Mouse (Mus musculus): ENCODE data around the gene Csmd2. TPM values are rescaled to one million over a fixed set of nuclear protein-coding genes. Genes with fewer than 3 reads are reported as not detected.
A peak's percentile ranks its signal among the peaks of the same experiment; 100 is the strongest.

The Csmd2 gene
- total and polyA plus RNA-seq, 2 experiments from 2014 or later, result 9.1 to 48.2 TPM

DNA sequence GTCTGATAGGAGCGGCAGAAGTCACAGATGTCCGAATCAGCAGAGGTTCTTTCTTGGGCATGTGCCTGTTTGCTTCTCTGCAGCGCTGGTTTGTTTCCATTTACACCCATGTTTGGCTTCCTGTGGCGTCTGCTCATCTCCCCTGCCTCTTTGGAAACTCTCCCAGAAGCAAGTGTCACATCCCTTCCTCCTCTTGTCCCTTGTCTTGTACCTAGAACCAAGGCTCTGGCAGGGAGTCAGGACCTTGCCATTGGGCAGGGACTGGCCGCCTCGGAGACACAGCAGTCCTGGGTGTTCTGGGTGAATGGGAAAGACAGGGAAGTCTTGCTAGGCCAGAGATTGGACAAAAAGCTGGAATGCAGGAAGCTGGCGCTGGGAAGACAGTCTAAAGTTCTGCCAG lies 410.1 kb downstream of the Csmd2 start:
- no peak overlapping the region for H3K9ac ChIP-seq (replicated peaks; ENCODE audit: low read length, poor library complexity, severe bottlenecking)
- DNase-seq (ENCODE audit: low spot score) (peak; percentile 51), ATAC-seq (ENCODE audit: low FRiP score) (no peak)
- no peak overlapping the region for H3K4me2 ChIP-seq (ENCODE audit: low read depth, low read length, poor library complexity, severe bottlenecking)
- no peak overlapping the region for H3K27ac ChIP-seq (ENCODE audit: low read depth, low read length)
- 78% methylated on average over 7 of the region's 7 CpGs for WGBS
- no peaks in the 10 kb centered on the region for H3K9me3 ChIP-seq (ENCODE audit: low read length)
- TF ChIP-seq CTCF (IDR thresholded peaks at IDR 0.05), result no peak
- H3K4me3 ChIP-seq (ENCODE audit: low read depth, low read length), result no peak overlapping the region
- no peaks in the 10 kb centered on the region; the same call in 1 of the 2 replicates for H3K4me1 ChIP-seq (ENCODE audit: insufficient read depth, low read length)
- H3K27me3 ChIP-seq (ENCODE audit: insufficient read depth, low read length), result no peaks in the 10 kb centered on the region
- H3K36me3 ChIP-seq (ENCODE audit: insufficient read depth, low read length), result peaks cover 21% of the 10 kb centered on the region

DNA sequence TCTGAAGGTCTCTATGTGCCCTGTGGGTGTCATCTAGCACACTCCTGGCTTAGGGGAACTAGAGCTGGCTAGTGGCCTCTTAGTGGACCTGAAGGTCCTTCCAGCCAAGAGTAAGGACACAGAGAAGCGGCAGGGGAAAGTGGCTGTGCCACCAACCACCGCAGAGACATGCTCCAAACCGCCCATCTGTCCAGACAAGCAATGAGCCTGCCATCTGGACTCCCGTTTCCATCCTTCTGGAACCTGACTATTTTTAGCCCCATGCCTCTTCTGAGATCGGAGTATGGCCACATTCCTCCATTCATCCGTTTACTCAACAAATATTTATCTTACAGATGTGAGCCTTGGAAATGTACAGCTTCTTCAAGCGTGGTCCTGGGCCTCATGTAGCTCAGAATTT lies 411.3 kb downstream of the Csmd2 start:
- Histone ChIP-seq H3K9me3 (ENCODE audit: low read length) (no peaks in the 10 kb centered on the region), H3K4me2 (ENCODE audit: low read depth, low read length, poor library complexity, severe bottlenecking) (no peak overlapping the region), H3K27ac (ENCODE audit: low read depth, low read length) (no peak overlapping the region), H3K4me1 (ENCODE audit: insufficient read depth, low read length) (no peaks in the 10 kb centered on the region; the same call in 1 of the 2 replicates), H3K27me3 (ENCODE audit: insufficient read depth, low read length) (no peaks in the 10 kb centered on the region), H3K4me3 (ENCODE audit: low read depth, low read length) (no peak overlapping the region), H3K9ac (replicated peaks; ENCODE audit: low read length, poor library complexity, severe bottlenecking) (no peak overlapping the region), H3K36me3 (ENCODE audit: insufficient read depth, low read length) (peaks cover 17% of the 10 kb centered on the region)
- TF ChIP-seq CTCF (IDR thresholded peaks at IDR 0.05), result no peak
- no peak for ATAC-seq (ENCODE audit: low FRiP score)
- WGBS, result 72% methylated on average over 7 of the region's 7 CpGs
- DNase-seq (ENCODE audit: low spot score), result peak; percentile 47

DNA sequence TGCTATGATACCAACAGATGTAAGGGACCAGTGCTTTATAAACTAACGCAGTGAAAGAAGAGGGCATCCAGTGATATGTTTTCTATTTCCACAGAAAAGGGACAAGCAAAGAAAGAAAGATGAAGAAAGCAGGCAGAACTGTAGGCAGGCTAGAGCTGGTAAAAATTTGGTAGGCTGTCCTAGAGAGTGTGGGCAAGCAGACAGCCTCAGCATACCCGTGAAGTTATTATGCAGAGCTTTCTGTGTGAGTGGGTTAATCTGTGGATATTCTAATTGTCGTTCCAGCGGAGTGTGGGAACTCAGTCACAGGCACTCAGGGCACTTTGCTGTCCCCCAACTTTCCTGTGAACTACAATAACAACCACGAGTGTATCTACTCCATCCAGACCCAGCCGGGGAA lies 412.4 kb downstream of the Csmd2 start:
- TF ChIP-seq CTCF (IDR thresholded peaks at IDR 0.05), result no peak
- H3K27me3 ChIP-seq (ENCODE audit: insufficient read depth, low read length), result no peaks in the 10 kb centered on the region
- no peaks in the 10 kb centered on the region for H3K9me3 ChIP-seq (ENCODE audit: low read length)
- 59% methylated on average over 6 of the region's 6 CpGs for WGBS
- no peak overlapping the region for H3K9ac ChIP-seq (replicated peaks; ENCODE audit: low read length, poor library complexity, severe bottlenecking)
- no peak overlapping the region for H3K27ac ChIP-seq (ENCODE audit: low read depth, low read length)
- no peaks in the 10 kb centered on the region; the same call in 1 of the 2 replicates for H3K4me1 ChIP-seq (ENCODE audit: insufficient read depth, low read length)
- peaks cover 10% of the 10 kb centered on the region for H3K36me3 ChIP-seq (ENCODE audit: insufficient read depth, low read length)
- DNase-seq (ENCODE audit: low spot score), result no peak
- no peak overlapping the region for H3K4me3 ChIP-seq (ENCODE audit: low read depth, low read length)
- ATAC-seq (ENCODE audit: low FRiP score), result no peak
- no peak overlapping the region for H3K4me2 ChIP-seq (ENCODE audit: low read depth, low read length, poor library complexity, severe bottlenecking)

DNA sequence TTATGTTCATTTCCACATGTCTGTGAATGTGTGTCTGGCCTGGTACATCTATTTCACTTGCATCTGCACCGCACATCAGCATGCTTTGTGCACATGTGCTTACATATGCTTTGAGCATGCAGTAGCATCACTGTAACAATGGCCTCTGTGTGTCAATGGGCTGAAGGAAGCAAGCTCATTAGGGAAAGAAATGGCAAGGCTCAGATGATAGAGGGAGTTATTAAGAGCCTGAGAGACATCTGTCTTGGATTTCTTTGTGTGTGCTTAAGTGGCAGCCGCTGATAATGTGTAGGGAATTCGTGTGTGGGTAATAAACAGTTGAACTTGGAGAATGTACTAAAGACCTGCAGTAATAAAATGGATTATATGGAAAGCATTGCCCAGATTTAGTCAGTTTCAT lies 413.9 kb downstream of the Csmd2 start:
- ATAC-seq (ENCODE audit: low FRiP score), result no peak
- Histone ChIP-seq H3K27ac (ENCODE audit: low read depth, low read length) (no peak overlapping the region), H3K27me3 (ENCODE audit: insufficient read depth, low read length) (no peaks in the 10 kb centered on the region), H3K4me1 (ENCODE audit: insufficient read depth, low read length) (no peaks in the 10 kb centered on the region; the same call in 1 of the 2 replicates), H3K9ac (replicated peaks; ENCODE audit: low read length, poor library complexity, severe bottlenecking) (no peak overlapping the region), H3K4me2 (ENCODE audit: low read depth, low read length, poor library complexity, severe bottlenecking) (no peak overlapping the region), H3K9me3 (ENCODE audit: low read length) (no peaks in the 10 kb centered on the region), H3K4me3 (ENCODE audit: low read depth, low read length) (no peak overlapping the region), H3K36me3 (ENCODE audit: insufficient read depth, low read length) (peaks cover 5% of the 10 kb centered on the region)
- DNase-seq (ENCODE audit: low spot score), result no peak
- WGBS, result 62% methylated on average over 3 of the region's 3 CpGs
- no peak for TF ChIP-seq CTCF (IDR thresholded peaks at IDR 0.05)

DNA sequence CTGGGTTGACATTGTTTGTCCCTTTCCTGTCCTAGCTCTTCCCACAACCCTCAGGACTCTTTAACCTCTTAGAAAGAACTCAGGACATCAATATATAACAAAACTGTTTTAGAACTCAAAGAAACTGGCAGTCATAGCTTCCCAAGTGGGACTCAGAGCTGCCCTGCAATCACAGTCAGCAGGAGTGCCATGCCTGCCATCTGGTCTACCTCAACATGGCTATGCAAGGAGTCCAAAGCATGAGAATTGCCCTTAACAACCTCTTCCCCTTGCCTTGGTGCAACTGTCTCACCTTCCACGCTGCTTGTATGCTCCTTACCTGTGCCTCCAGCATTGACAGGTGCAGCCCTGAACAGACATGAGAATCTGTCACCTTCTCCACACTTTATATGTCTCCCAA lies 415.0 kb downstream of the Csmd2 start:
- H3K27me3 ChIP-seq (ENCODE audit: insufficient read depth, low read length), result no peaks in the 10 kb centered on the region
- H3K4me1 ChIP-seq (ENCODE audit: insufficient read depth, low read length), result no peaks in the 10 kb centered on the region; the same call in 1 of the 2 replicates
- no peak for DNase-seq (ENCODE audit: low spot score)
- no peak overlapping the region for H3K27ac ChIP-seq (ENCODE audit: low read depth, low read length)
- no peak overlapping the region for H3K9ac ChIP-seq (replicated peaks; ENCODE audit: low read length, poor library complexity, severe bottlenecking)
- no peak for TF ChIP-seq CTCF (IDR thresholded peaks at IDR 0.05)
- H3K36me3 ChIP-seq (ENCODE audit: insufficient read depth, low read length), result peaks cover 5% of the 10 kb centered on the region
- no peak for ATAC-seq (ENCODE audit: low FRiP score)
- no peak overlapping the region for H3K4me3 ChIP-seq (ENCODE audit: low read depth, low read length)
- no peak overlapping the region for H3K4me2 ChIP-seq (ENCODE audit: low read depth, low read length, poor library complexity, severe bottlenecking)
- H3K9me3 ChIP-seq (ENCODE audit: low read length), result no peaks in the 10 kb centered on the region
- 84% methylated on average over 1 of the region's 1 CpGs for WGBS

DNA sequence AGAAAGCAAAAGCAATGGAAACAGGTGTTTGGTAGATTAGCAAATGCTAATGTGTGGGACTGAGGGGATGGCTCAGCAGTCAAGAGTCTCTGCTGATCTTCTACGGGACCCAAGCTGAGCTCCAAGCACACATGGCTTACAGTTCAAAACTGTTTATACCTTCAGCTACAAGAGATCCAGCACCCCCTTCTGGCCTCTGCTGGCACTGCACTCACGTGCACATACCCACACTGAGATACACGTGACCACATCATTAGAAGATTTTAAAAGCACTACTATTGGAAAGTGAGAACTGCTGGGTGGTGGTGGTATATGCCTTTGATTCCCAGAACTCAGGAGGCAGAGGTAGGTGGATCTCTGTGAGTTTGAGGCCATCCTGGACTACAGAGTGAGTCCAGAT lies 417.9 kb downstream of the Csmd2 start:
- Histone ChIP-seq H3K9me3 (ENCODE audit: low read length) (no peaks in the 10 kb centered on the region), H3K4me2 (ENCODE audit: low read depth, low read length, poor library complexity, severe bottlenecking) (no peak overlapping the region), H3K27ac (ENCODE audit: low read depth, low read length) (no peak overlapping the region), H3K9ac (replicated peaks; ENCODE audit: low read length, poor library complexity, severe bottlenecking) (no peak overlapping the region), H3K27me3 (ENCODE audit: insufficient read depth, low read length) (no peaks in the 10 kb centered on the region), H3K4me3 (ENCODE audit: low read depth, low read length) (no peak overlapping the region), H3K4me1 (ENCODE audit: insufficient read depth, low read length) (no peaks in the 10 kb centered on the region; the same call in 1 of the 2 replicates), H3K36me3 (ENCODE audit: insufficient read depth, low read length) (no peaks in the 10 kb centered on the region)
- ATAC-seq (ENCODE audit: low FRiP score) (no peak), DNase-seq (ENCODE audit: low spot score) (no peak)
- WGBS, result 83% methylated on average over 3 of the region's 3 CpGs
- peak; percentile 36; the same call in 1 of the 2 replicates for TF ChIP-seq CTCF (IDR thresholded peaks at IDR 0.05)

Data from midbrain, postnatal 0 days (tissue).